Mouse (Mus musculus) neural tube, embryonic 15.5 days (tissue): ENCODE data around the gene Gm15294. TPM values are rescaled to one million over a fixed set of nuclear protein-coding genes. Genes with fewer than 3 reads are reported as not detected.

Experiments used
- ATAC-seq: fragments of 200-750 bp; cut with Nextera tagmentation; 2 replicates; pipeline ENCODE4 v1.8.0; 2017; ENCODE audit warnings: mild to moderate bottlenecking, moderate TSS enrichment, moderate library complexity; ENCODE audit not compliant: low FRiP score
- H3K27ac ChIP-seq: fragments of 300-500 bp; sonication (generic); replicated peaks from 2 replicates; pipeline ENCODE4 v1.5.1; 2015; ENCODE audit warnings: mild to moderate bottlenecking, inconsistent platforms
- H3K27me3 ChIP-seq: fragments of 300-500 bp; sonication (generic); replicated peaks from 2 replicates; pipeline ENCODE4 v1.6.1; 2015; ENCODE audit warnings: inconsistent platforms
- H3K36me3 ChIP-seq: fragments of 300-500 bp; sonication (generic); 2 replicates; pipeline ENCODE4 v1.6.1; 2015; ENCODE audit warnings: inconsistent platforms
- H3K4me1 ChIP-seq: fragments of 300-500 bp; sonication (generic); 2 replicates; pipeline ENCODE4 v1.6.1; 2015; ENCODE audit warnings: inconsistent platforms
- H3K4me2 ChIP-seq: fragments of 300-500 bp; sonication (generic); 2 replicates; pipeline ENCODE4 v1.6.1; 2015; ENCODE audit warnings: inconsistent platforms, mild to moderate bottlenecking, moderate library complexity
- H3K4me3 ChIP-seq: fragments of 300-500 bp; sonication (generic); replicated peaks from 2 replicates; pipeline ENCODE4 v1.5.1; 2015; ENCODE audit warnings: mild to moderate bottlenecking, inconsistent platforms
- H3K9ac ChIP-seq: fragments of 300-500 bp; sonication (generic); replicated peaks from 2 replicates; pipeline ENCODE4 v1.6.1; 2015; ENCODE audit warnings: mild to moderate bottlenecking, inconsistent platforms
- H3K9me3 ChIP-seq: fragments of 300-500 bp; sonication (generic); replicated peaks from 2 replicates; pipeline ENCODE4 v1.6.1; 2016; ENCODE audit warnings: inconsistent platforms
- WGBS: fragments of 180-500 bp; shearing (Covaris S2); methylation state at CpG from one replicate; pipeline ENCODE4 v1.1.7; 2015; ENCODE audit warnings: mixed read lengths; 5-methylcytosine and 5-hydroxymethylcytosine counted together
- polyA plus RNA-seq: library from polyadenylated mRNA; unstranded; fragments of >200 nt; fragmentation: Nextera tagmentation; extraction: Ambion mirVana; gene quantifications from 2 replicates; pipeline ENCODE4 v1.2.1, GENCODE M21; 2015

Gm15294 gene
- polyA plus RNA-seq: not detected in 2 replicates

GRCm38 (mm10) chrX:141875135-141875534 lies at the start of gene Gm15294:
Gene Gm15294, minus strand, starts transcription at chrX:141875235.
- 95% methylated on average over 4 of the region's 4 CpGs for WGBS
- ATAC-seq: no peak

GRCm38 (mm10) chrX:141884336-141885048 lies 9.5 kb upstream of the Gm15294 start:
- ATAC-seq: no peak
- Histone ChIP-seq H3K9ac (no peak overlapping the region), H3K27ac (no peak overlapping the region), H3K4me2 (no peak overlapping the region), H3K4me1 (no peaks in the 10 kb centered on the region), H3K27me3 (peaks cover 2% of the 10 kb centered on the region; the same call in 1 of the 2 replicates), H3K36me3 (no peaks in the 10 kb centered on the region), H3K4me3 (no peak overlapping the region), H3K9me3 (no peaks in the 10 kb centered on the region)
- 35% methylated on average over 4 of the region's 4 CpGs for WGBS

More at GRCm38 (mm10) chrX:141875135-141875534, at the start of gene Gm15294:
- no peak within 1 kb of the TSS for H3K4me2 ChIP-seq
- H3K9me3 ChIP-seq: no peaks in the 10 kb centered on the region
- H3K4me1 ChIP-seq: no peaks in the 10 kb centered on the region
- H3K36me3 ChIP-seq: no peaks in the 10 kb centered on the region
- H3K9ac ChIP-seq: no peak within 1 kb of the TSS
- no peak within 1 kb of the TSS for H3K27ac ChIP-seq
- no peak within 1 kb of the TSS for H3K4me3 ChIP-seq
- 0 out of 2 replicates have a peak, but pooled peaks cover 3% of the 10 kb centered on the region for H3K27me3 ChIP-seq

- WGBS: 30% methylated on average over 11 of the region's 11 CpGs
- H3K4me2 ChIP-seq: no peak overlapping the region
- no peaks in the 10 kb centered on the region for H3K36me3 ChIP-seq
- no peak overlapping the region for H3K9ac ChIP-seq
- 0 out of 2 replicates have a peak, but pooled peaks cover 3% of the 10 kb centered on the region for H3K27me3 ChIP-seq
- no peak overlapping the region for H3K27ac ChIP-seq
- no peaks in the 10 kb centered on the region for H3K4me1 ChIP-seq
- H3K4me3 ChIP-seq: no peak overlapping the region
- ATAC-seq: no peak
- H3K9me3 ChIP-seq: no peaks in the 10 kb centered on the region
Observed at GRCm38 (mm10) chrX:141874024-141874423, 1.0 kb downstream of the Gm15294 start.

GRCm38 (mm10) chrX:141873597-141873996 lies 1.4 kb downstream of the Gm15294 start:
- 0 out of 2 replicates have a peak, but pooled peaks cover 5% of the 10 kb centered on the region for H3K27me3 ChIP-seq
- no peak overlapping the region for H3K9ac ChIP-seq
- no peaks in the 10 kb centered on the region for H3K9me3 ChIP-seq
- no peaks in the 10 kb centered on the region for H3K36me3 ChIP-seq
- no peak overlapping the region for H3K4me3 ChIP-seq
- no peak overlapping the region for H3K4me2 ChIP-seq
- 48% methylated on average over 4 of the region's 4 CpGs for WGBS
- no peaks in the 10 kb centered on the region for H3K4me1 ChIP-seq
- no peak for ATAC-seq
- no peak overlapping the region for H3K27ac ChIP-seq

GRCm38 (mm10) chrX:141855684-141856396 lies 19.2 kb downstream of the Gm15294 start:
- no peak for ATAC-seq
- Histone ChIP-seq H3K4me1 (no peaks in the 10 kb centered on the region), H3K27me3 (0 out of 2 replicates have a peak, but pooled peaks cover 7% of the 10 kb centered on the region), H3K4me2 (no peak overlapping the region), H3K36me3 (no peaks in the 10 kb centered on the region), H3K27ac (no peak overlapping the region), H3K4me3 (no peak overlapping the region), H3K9me3 (no peaks in the 10 kb centered on the region), H3K9ac (no peak overlapping the region)
- WGBS: 27% methylated on average over 6 of the region's 6 CpGs

Other genes with a start within 250 kb of the Gm15294 start
- gene Irs4, start 150.0 kb downstream of the Gm15294 start, polyA plus RNA-seq: 0.96 and 1.2 TPM in 2 replicates